Mouse (Mus musculus): ENCODE data around the gene Lacc1.
A peak's percentile ranks its signal among the peaks of the same experiment; 100 is the strongest.
"Not testable (repeated sequence)": the region's sequence is repeated elsewhere in the genome, so short reads cannot be mapped to it uniquely, and the experiment has no call there.

The Lacc1 gene

GRCm38 (mm10) chr14:77036226-77037046, at the start of gene Lacc1, which contains the start of gene Ccdc122:
TSS of gene Lacc1 (minus strand) at chr14:77036904.
TSS of gene Ccdc122 (plus strand) at chr14:77036772.
- peak; percentile 74 to 81 for DNase-seq

- no peak for DNase-seq
Measured at GRCm38 (mm10) chr14:77081248-77081647, 44.5 kb upstream of the Lacc1 start.

- no peak for DNase-seq
Measured at GRCm38 (mm10) chr14:77069361-77069760, 32.7 kb upstream of the Lacc1 start.

DNA sequence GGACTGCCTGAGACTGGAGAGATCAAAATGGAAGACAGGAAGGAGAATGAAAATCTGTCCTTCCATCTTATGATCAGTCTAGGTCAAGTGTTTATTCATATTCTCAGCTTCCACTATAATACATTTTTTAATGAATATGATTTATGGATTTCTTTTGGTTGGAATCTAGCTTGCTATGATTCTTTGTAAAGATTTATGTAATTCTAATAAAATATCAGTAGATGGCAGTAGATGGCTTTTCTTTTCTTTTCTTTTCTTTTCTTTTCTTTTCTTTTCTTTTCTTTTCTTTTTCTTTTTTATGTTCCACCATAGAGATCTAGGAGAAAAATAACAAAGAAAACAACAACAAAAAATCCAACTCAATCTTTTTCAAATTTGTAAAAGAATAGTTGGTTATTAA, 16.6 kb upstream of the Lacc1 start:
- DNase-seq = no peak

GRCm38 (mm10) chr14:77037832-77038425, 1.2 kb upstream of the Lacc1 start:
- DNase-seq = no peak

DNA sequence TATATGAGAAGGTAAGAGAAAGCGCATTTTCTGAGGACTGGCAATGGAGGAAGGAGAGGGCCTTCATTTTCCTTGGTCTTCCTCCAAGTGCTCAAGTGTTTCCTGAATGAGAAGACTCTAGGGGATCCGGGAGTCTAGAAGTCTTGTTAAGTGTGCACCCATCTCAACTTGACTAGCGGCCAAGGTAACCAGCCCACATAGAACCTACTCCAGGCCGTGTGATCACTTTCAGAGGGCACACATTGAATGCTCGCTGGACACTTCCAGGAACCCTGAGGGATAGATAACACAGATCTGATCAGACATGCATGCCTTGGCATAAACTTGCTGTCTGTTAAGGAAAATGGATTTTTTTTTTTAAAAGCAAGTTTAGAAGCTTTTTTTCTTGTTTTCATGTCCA, 626 bp upstream of the Lacc1 start:
- no peak for DNase-seq

- DNase-seq = no peak
Measured at GRCm38 (mm10) chr14:77034970-77035369, 1.7 kb downstream of the Lacc1 start.

GRCm38 (mm10) chr14:77034175-77034915, 2.4 kb downstream of the Lacc1 start:
- no peak for DNase-seq

DNA sequence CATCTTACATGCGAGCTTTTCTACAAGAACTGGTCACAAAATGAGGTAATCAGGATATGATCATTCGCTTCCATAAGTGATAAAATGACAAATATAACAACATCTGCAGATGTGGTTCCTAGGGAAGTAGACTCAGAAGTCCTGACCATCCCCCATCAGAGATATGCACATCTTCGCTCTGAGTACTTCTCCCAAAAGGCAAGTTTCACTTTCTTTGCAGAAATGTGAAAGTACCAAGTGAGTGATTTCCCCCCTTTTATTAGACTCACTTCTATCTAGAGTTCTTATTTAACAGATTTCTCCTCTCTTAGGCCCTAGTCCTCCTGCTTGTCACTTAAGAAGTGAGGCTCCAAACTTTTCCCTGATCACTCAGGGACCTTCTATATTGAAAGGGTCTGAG, 3.3 kb downstream of the Lacc1 start:
- no peak for DNase-seq

- DNase-seq = no peak
Measured at GRCm38 (mm10) chr14:77032433-77032832, 4.3 kb downstream of the Lacc1 start.

DNA sequence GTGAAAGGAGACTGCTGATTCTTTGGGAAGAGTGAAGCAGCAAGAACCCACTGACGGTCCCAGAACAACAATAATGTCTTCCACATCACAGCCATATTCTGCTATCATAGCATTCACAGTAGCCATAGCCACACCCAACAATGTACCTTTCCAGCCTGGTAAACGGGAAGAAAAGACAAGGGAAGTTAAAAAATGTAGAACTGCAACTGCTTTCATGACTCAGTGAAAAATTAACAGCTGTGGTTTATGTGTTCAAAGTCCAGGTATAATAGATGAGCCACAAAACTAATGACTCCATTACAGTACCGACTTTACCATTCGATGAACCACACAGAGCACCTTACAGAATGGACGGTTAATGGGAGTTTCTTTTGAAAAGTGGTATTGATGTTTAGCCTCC, 5.9 kb downstream of the Lacc1 start:
- no peak for DNase-seq

GRCm38 (mm10) chr14:77029319-77030054, 7.2 kb downstream of the Lacc1 start:
- no peak for DNase-seq

GRCm38 (mm10) chr14:77024499-77024898, 12.2 kb downstream of the Lacc1 start:
- no peak for DNase-seq

DNA sequence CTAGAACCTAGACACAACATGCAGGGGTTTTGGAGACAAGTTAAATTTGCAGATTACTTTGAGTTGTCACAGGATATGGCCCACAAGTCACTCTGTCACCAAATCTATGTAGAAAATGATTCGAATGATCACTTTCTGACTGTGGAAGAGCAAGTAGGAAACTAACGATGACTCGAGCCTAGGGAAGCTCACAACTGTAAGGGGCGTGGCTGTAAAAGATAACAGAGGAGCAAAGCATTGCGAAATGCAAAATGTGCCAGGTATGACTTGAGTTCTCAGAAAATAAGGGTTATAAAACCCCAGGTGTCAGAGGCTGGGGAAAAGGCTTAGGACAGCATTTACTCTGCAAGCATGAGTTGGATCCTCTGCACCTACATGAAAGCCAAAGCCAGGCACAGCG, 19.5 kb downstream of the Lacc1 start:
- no peak for DNase-seq

DNA sequence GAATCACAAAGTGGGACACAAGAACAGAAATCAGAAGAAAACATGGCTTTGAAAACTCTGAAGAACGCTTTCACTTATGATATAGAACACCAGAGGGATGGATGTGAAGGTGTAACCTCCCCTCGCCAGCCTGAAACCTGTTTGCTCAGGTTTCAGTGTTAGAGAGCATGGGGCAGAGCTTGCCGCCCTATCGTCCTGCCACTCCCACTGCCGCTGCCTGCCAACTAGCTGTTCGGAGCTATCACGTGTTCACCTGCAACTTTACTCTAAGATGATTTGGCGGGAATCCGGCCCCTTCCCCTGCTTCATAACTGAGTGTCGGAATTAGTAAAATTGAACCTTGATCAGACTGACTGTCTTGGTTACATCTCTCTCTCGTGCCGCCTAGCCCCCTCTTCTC, 19.9 kb downstream of the Lacc1 start:
- DNase-seq = peak in 1 of 2 experiments; percentile 48

- peak; percentile 54 to 83 for DNase-seq
Measured at GRCm38 (mm10) chr14:77011804-77012203, 24.9 kb downstream of the Lacc1 start.

GRCm38 (mm10) chr14:77008238-77008637, 28.5 kb downstream of the Lacc1 start:
- DNase-seq = peak; percentile 87 to 94

GRCm38 (mm10) chr14:77005566-77005965, 31.1 kb downstream of the Lacc1 start:
- no peak for DNase-seq

GRCm38 (mm10) chr14:77004740-77005139, 32.0 kb downstream of the Lacc1 start:
- DNase-seq = no peak

DNA sequence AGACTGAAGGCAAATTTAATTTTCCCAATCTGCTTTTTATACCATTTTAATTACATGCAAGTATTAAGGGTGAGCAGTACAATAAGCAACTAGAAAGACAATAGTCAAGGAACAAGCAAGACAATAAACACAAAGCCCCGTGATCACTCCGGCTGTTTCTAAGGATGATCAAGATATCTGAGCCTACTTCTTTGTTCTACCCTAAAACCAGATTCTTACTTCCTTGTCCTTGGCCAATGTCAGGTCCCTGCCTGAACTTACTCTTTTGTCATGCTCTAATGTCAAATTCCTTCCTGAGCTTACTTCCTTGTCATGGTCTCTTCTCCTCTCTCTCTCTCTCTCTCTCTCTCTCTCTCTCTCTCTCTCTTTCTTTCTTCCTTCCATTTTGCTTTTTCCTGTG, 46.4 kb downstream of the Lacc1 start:
- DNase-seq = not testable (repeated sequence)

DNA sequence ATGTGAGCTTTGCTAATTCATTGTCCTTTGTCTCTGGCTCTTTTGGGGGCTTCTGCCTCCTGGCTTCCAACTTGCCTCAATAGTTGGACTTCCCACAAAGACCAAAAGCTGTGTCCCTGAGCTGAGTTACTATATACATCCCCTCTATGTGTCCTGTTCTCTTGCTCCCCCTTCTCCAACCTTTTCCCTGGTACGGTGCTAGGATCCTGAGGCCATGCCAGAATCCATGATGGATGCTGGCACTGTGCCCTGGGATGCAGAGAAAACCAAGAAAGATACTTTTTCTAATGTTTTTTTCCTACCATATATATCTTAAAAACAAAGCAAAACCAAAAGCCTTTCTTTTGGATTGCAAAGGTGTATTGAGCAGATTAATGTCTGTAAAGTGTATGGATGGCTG, 54.9 kb downstream of the Lacc1 start:
- DNase-seq = no peak

DNA sequence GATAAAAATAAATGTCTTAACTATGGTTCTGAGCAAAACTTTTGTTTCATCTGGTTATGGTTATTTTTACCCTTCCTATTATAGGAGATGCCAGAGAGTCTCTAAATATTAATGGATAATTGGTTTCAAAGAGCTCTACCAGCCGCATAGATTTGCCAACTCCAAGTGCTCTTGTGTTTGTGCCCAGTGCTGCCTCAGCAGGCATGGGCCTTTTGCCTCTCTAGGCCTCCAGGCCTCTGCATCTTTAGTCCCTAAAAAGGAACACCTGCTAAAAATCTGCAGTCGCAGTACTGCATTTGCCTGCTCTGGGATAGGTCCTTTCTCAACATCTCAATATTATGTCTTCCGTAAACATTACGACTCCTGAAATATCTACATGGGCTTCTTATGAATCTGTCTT, 55.5 kb downstream of the Lacc1 start:
- DNase-seq = no peak

DNA sequence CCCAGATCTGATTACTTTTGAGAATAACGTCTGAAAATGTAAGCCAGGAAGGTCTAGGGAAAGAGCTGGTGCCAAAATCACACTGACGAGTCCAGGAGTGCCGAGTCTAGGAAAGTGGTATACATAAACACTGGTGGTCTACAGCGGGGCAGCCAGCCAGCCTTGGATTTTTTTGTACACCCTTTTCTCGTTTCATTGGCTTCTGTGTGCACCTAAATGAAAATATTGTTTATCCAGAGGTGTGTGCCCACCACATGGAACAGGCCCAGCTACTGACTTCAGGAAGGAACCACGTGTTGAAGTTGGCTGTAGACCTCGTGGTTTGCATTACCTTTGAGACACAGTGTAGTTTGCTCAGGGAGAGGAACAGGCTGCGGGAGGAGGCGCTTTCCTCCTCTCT, 57.1 kb downstream of the Lacc1 start:
- DNase-seq = no peak
